Mouse (Mus musculus): ENCODE results near the gene Bahd1.

- no peak for TF ChIP-seq CTCF (conservative IDR thresholded peaks at IDR 0.05 in 1 of 2, IDR thresholded peaks at IDR 0.05 in 1 of 2; ENCODE audit: low read depth in 2 of 2, low read length in 2 of 2)
- TF ChIP-seq EP300 (IDR thresholded peaks at IDR 0.05; ENCODE audit: low read length) = no peak
- TF ChIP-seq ZKSCAN1 (IDR thresholded peaks at IDR 0.05; ENCODE audit: borderline replicate concordance, low read depth, low read length) = no peak
Observed at GRCm38 (mm10) chr2:118881019-118881418, 19.2 kb upstream of the Bahd1 start.
